18 mouse cellular contexts compared by ENCODE assay signal in the genomic region with DNA sequence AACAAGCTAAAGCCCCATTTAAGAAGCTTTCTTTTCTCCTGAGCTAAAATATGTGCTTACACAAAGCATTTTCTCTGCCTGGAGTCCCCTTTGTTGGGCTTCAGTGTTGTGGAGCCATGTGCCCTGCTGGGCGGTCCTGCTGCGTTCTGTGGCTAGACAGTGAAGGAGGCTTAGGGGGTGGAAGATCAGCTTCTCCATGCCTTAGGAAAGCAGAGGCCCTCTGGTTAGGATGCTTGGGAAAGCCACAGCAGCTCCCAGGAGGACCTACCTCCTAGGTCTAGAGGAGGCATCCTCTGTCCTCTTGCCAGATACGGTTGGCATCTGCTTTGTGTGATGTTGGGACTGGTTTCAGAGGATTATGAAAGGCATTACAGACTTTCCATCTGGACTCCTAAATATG. TPM values are rescaled to one million over a fixed set of nuclear protein-coding genes. Genes with fewer than 3 reads are reported as not detected.
A peak's percentile ranks its signal among the peaks of the same experiment; 100 is the strongest.
DNase-seq lines count a peak whose midpoint lies in the region; ATAC-seq and TF ChIP-seq lines count a peak whose summit lies in the region.
"Had no signal": no experiment of that assay in that cellular context is flagged by ENCODE, and none has a peak within 500 bp of the region (broad histone marks: within the 10 kb centered on the region; RNA-seq: fewer than 3 reads in every experiment).

No protein-coding gene starts in this region.

- 34% methylated on average over 3 of the region's 3 CpGs for WGBS in embryonic facial prominence, embryonic 11.5 days
- WGBS in hindbrain, embryonic 11.5 days: 13% methylated on average over 3 of the region's 3 CpGs
- 6% methylated on average over 3 of the region's 3 CpGs for WGBS in midbrain, embryonic 14.5 days

- DNase-seq in brain, embryonic 14.5 days (ENCODE audit: low read depth): peak; percentile 70
- DNase-seq in embryonic facial prominence, embryonic 11.5 days (ENCODE audit: low spot score): no peak
- DNase-seq in hindbrain, embryonic 11.5 days (ENCODE audit: low spot score): peak; percentile 63
- DNase-seq in midbrain, embryonic 14.5 days: peak; percentile 49
- no peak for DNase-seq in spleen, adult 12 weeks (ENCODE audit: low spot score)
- DNase-seq in thymus, postnatal 0 days (ENCODE audit: low spot score): no peak
- DNase-seq in adrenal gland, postnatal 36 days: no peak
- no peak for DNase-seq in right cerebral cortex, postnatal 14 days
- DNase-seq: adrenal gland, postnatal 14 days; cerebellum, adult 11 months; gastrocnemius, adult 2 months; kidney, postnatal 25 days; liver, embryonic 13.5 days had no signal

- H3K4me2 ChIP-seq in embryonic facial prominence, embryonic 11.5 days (ENCODE audit: low read depth, low read length): no peak overlapping the region
- no peak overlapping the region for H3K4me2 ChIP-seq in hindbrain, embryonic 11.5 days (replicated peaks; ENCODE audit: low read depth, low read length)
- H3K4me2 ChIP-seq in midbrain, embryonic 14.5 days (ENCODE audit: low read length): no peak overlapping the region
- H3K4me2 ChIP-seq: liver, embryonic 13.5 days had no signal

- no peaks in the 10 kb centered on the region for H3K9me3 ChIP-seq in embryonic facial prominence, embryonic 11.5 days (replicated peaks; ENCODE audit: control insufficient read depth, low read length)
- no peaks in the 10 kb centered on the region for H3K9me3 ChIP-seq in hindbrain, embryonic 11.5 days (ENCODE audit: control insufficient read depth, low read length)
- no peaks in the 10 kb centered on the region for H3K9me3 ChIP-seq in midbrain, embryonic 14.5 days (ENCODE audit: control insufficient read depth, low read length)
- H3K9me3 ChIP-seq: liver, embryonic 13.5 days had no signal

- no peak overlapping the region for H3K9ac ChIP-seq in embryonic facial prominence, embryonic 11.5 days (replicated peaks; ENCODE audit: low read length)
- H3K9ac ChIP-seq in hindbrain, embryonic 11.5 days (ENCODE audit: low read depth, low read length): no peak overlapping the region
- H3K9ac ChIP-seq in midbrain, embryonic 14.5 days (replicated peaks; ENCODE audit: low read length): no peak overlapping the region
- H3K9ac ChIP-seq: liver, embryonic 13.5 days had no signal

- no peaks in the 10 kb centered on the region for H3K36me3 ChIP-seq in embryonic facial prominence, embryonic 11.5 days (replicated peaks; ENCODE audit: control insufficient read depth, insufficient read depth, low read depth, low read length)
- no peaks in the 10 kb centered on the region for H3K36me3 ChIP-seq in hindbrain, embryonic 11.5 days (ENCODE audit: control insufficient read depth, insufficient read depth, low read length)
- no peaks in the 10 kb centered on the region for H3K36me3 ChIP-seq in midbrain, embryonic 14.5 days (ENCODE audit: control insufficient read depth, insufficient read depth, low read length)
- H3K36me3 ChIP-seq: liver, embryonic 13.5 days had no signal

- TF ChIP-seq CTCF in brain, embryonic 14.5 days (IDR thresholded peaks at IDR 0.05; ENCODE audit: borderline replicate concordance, extremely low read depth, insufficient read depth, insufficient read length): no peak

- H3K27me3 ChIP-seq in embryonic facial prominence, embryonic 11.5 days (ENCODE audit: control insufficient read depth, insufficient read depth, low read length): no peaks in the 10 kb centered on the region
- H3K27me3 ChIP-seq in hindbrain, embryonic 11.5 days (ENCODE audit: control insufficient read depth, insufficient read depth, low read length): no peaks in the 10 kb centered on the region
- H3K27me3 ChIP-seq in midbrain, embryonic 14.5 days (ENCODE audit: control insufficient read depth, insufficient read depth, low read length): no peaks in the 10 kb centered on the region
- H3K27me3 ChIP-seq: liver, embryonic 13.5 days; Patski had no signal

- no peak overlapping the region for H3K4me3 ChIP-seq in embryonic facial prominence, embryonic 11.5 days (ENCODE audit: low read depth, low read length)
- no peak overlapping the region for H3K4me3 ChIP-seq in hindbrain, embryonic 11.5 days (ENCODE audit: low read depth, low read length)
- no peak overlapping the region for H3K4me3 ChIP-seq in midbrain, embryonic 14.5 days (replicated peaks; ENCODE audit: low read depth, low read length)
- H3K4me3 ChIP-seq: gastrocnemius, adult 2 months; left cerebral cortex, adult 2 months; liver, embryonic 13.5 days had no signal

- ATAC-seq in embryonic facial prominence, embryonic 11.5 days (replicated peaks; ENCODE audit: insufficient number of reproducible peaks, low FRiP score, low TSS enrichment, low read depth): peak; percentile 64; the same call in 1 of the 2 replicates
- peak; percentile 78 for ATAC-seq in hindbrain, embryonic 11.5 days (ENCODE audit: low FRiP score)
- ATAC-seq in midbrain, embryonic 14.5 days (ENCODE audit: low FRiP score, low TSS enrichment): peak; percentile 59; the same call in 1 of the 2 replicates
- ATAC-seq: CD4-positive, CD25-positive, alpha-beta regulatory T cell, adult 4 months; inflammation-experienced regulatory T-cells, adult 6 months; Patski had no signal

- no peak overlapping the region for H3K27ac ChIP-seq in embryonic facial prominence, embryonic 11.5 days (replicated peaks; ENCODE audit: low read depth, low read length)
- peak overlapping the region; percentile 81 for H3K27ac ChIP-seq in hindbrain, embryonic 11.5 days (ENCODE audit: low read depth, low read length)
- H3K27ac ChIP-seq in midbrain, embryonic 14.5 days (replicated peaks; ENCODE audit: low read depth, low read length): peak overlapping the region; percentile 52
- H3K27ac ChIP-seq: gastrocnemius, adult 2 months; left cerebral cortex, adult 2 months; liver, embryonic 13.5 days; macrophage had no signal

- peaks cover 7% of the 10 kb centered on the region; the same call in 1 of the 2 replicates for H3K4me1 ChIP-seq in embryonic facial prominence, embryonic 11.5 days (ENCODE audit: control insufficient read depth, insufficient read depth, low read length)
- peaks cover 6% of the 10 kb centered on the region for H3K4me1 ChIP-seq in hindbrain, embryonic 11.5 days (replicated peaks; ENCODE audit: control insufficient read depth, insufficient read depth, low read length)
- 0 out of 2 replicates have a peak, but pooled peaks cover 3% of the 10 kb centered on the region for H3K4me1 ChIP-seq in midbrain, embryonic 14.5 days (ENCODE audit: control insufficient read depth, insufficient read depth, low read length)

- no peak for TF ChIP-seq POLR2A in brain, embryonic 14.5 days (IDR thresholded peaks at IDR 0.05; ENCODE audit: borderline replicate concordance, extremely low read depth, insufficient read depth, insufficient read length, poor library complexity, severe bottlenecking)

RNA-seq across cellular contexts. Expression of a gene that starts 56.5 kb away (rescaled TPM):
- 22.4 and 32.2 TPM in 2 replicates for polyA plus RNA-seq in brain, embryonic 14.5 days (2012; rRNA removed)
- polyA plus RNA-seq in embryonic facial prominence, embryonic 11.5 days (2014; fragmentation: Nextera tagmentation; extraction: Ambion mirVana): 12.1 and 12.5 TPM in 2 replicates
- 22.2 and 23.4 TPM in 2 replicates for polyA plus RNA-seq in hindbrain, embryonic 11.5 days (2014; fragmentation: Nextera tagmentation; extraction: Ambion mirVana)
- 13.9 and 16.9 TPM in 2 replicates for polyA plus RNA-seq in midbrain, embryonic 14.5 days (2014; fragmentation: Nextera tagmentation; extraction: Ambion mirVana)
- 5.4 and 6.8 TPM in 2 replicates for polyA plus RNA-seq in thymus, postnatal 0 days (2015; fragmentation: Nextera tagmentation; extraction: Ambion mirVana)
- 1 to 10 TPM; 4.0 to 4.3 TPM for total RNA-seq in adrenal gland, postnatal 36 days (2021)
- polyA plus RNA-seq: macrophage had no signal

Comparison
In these comparisons a context has a peak if more than half of its experiments do, and no peak if none do; other contexts are left out.
1. DNase-seq: peak in brain, embryonic 14.5 days (single experiment), hindbrain, embryonic 11.5 days (single experiment) and midbrain, embryonic 14.5 days (single experiment); none in embryonic facial prominence, embryonic 11.5 days (single experiment), spleen, adult 12 weeks (single experiment), thymus, postnatal 0 days (single experiment), adrenal gland, postnatal 36 days (0 of 2) and right cerebral cortex, postnatal 14 days (single experiment).
2. Peak in every context shown above with its lines, with median percentiles within 50 percentile points of each other: ATAC-seq.